Mouse (Mus musculus) midbrain, embryonic 10.5 days (tissue): ENCODE data around the gene Kcnj3. TPM values are rescaled to one million over a fixed set of nuclear protein-coding genes. Genes with fewer than 3 reads are reported as not detected.

Source experiments
- DNase-seq: peaks from one replicate; pipeline ENCODE4 v3.0.0-alpha.2; 2017; ENCODE audit warnings: low spot score
- H3K27ac ChIP-seq: fragments of 300-500 bp; sonication (generic); replicated peaks from 2 replicates; pipeline ENCODE4 v1.5.1; 2016; ENCODE audit warnings: mild to moderate bottlenecking
- H3K27me3 ChIP-seq: fragments of 300-500 bp; sonication (generic); 2 replicates; pipeline ENCODE4 v1.6.1; 2016; ENCODE audit warnings: low read depth, mild to moderate bottlenecking; ENCODE audit not compliant: poor library complexity, severe bottlenecking
- H3K36me3 ChIP-seq: fragments of 300-500 bp; sonication (generic); 2 replicates; pipeline ENCODE4 v1.6.1; 2016; ENCODE audit warnings: mild to moderate bottlenecking, moderate library complexity
- H3K4me1 ChIP-seq: fragments of 300-500 bp; sonication (generic); 2 replicates; pipeline ENCODE4 v1.6.1; 2016
- H3K4me3 ChIP-seq: fragments of 300-500 bp; sonication (generic); 2 replicates; pipeline ENCODE4 v1.5.1; 2016; ENCODE audit warnings: mild to moderate bottlenecking, moderate library complexity
- H3K9me3 ChIP-seq: fragments of 300-500 bp; sonication (generic); replicated peaks from 2 replicates; pipeline ENCODE4 v1.6.1; 2016; ENCODE audit warnings: mild to moderate bottlenecking
- WGBS: fragments of 180-500 bp; shearing (Covaris S2); methylation state at CpG from one replicate; pipeline ENCODE4 v1.1.7; 2016; 5-methylcytosine and 5-hydroxymethylcytosine counted together
- polyA plus RNA-seq: library from polyadenylated mRNA; unstranded; fragments of >200 nt; fragmentation: Nextera tagmentation; extraction: Ambion mirVana; gene quantifications from 2 replicates; pipeline ENCODE4 v1.2.1, GENCODE M21; 2016

Gene Kcnj3
- polyA plus RNA-seq, 1 experiment from 2014 or later, result 0.30 TPM

GRCm38 (mm10) chr2:55547612-55548011 is 111.8 kb downstream of the Kcnj3 start:
- DNase-seq, result no peak
- no peaks in the 10 kb centered on the region for H3K36me3 ChIP-seq
- H3K9me3 ChIP-seq, result no peaks in the 10 kb centered on the region
- no peak overlapping the region for H3K27ac ChIP-seq
- no peak overlapping the region for H3K4me3 ChIP-seq
- no peaks in the 10 kb centered on the region for H3K4me1 ChIP-seq
- no peaks in the 10 kb centered on the region for H3K27me3 ChIP-seq

- Histone ChIP-seq H3K9me3 (no peaks in the 10 kb centered on the region), H3K27ac (no peak overlapping the region), H3K4me3 (no peak overlapping the region), H3K4me1 (no peaks in the 10 kb centered on the region), H3K27me3 (no peaks in the 10 kb centered on the region), H3K36me3 (no peaks in the 10 kb centered on the region)
- no peak for DNase-seq
- WGBS, result 85% methylated on average over 4 of the region's 4 CpGs
Measured at GRCm38 (mm10) chr2:55558368-55558985, 122.7 kb downstream of the Kcnj3 start.

DNA sequence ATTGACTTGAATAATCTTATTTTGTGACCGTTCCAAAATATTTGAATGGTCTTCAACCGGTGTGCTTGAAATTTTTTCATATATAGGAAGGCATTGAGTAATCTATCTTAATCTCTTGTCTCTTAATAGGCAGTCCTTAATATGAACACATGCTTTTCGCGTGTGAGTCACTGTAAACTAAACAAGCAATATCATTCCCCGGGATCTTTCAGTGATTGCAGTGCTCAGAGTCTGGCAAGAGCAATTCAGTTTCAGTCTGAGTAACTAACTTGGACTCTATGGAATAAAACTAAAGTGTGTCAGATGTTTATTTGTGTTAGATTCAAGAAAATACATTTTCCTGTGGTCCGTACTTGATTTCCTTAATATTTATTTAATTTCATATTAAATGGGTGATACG is 133.5 kb downstream of the Kcnj3 start:
- Histone ChIP-seq H3K27me3 (no peaks in the 10 kb centered on the region), H3K4me3 (no peak overlapping the region), H3K4me1 (no peaks in the 10 kb centered on the region), H3K9me3 (no peaks in the 10 kb centered on the region), H3K27ac (no peak overlapping the region), H3K36me3 (no peaks in the 10 kb centered on the region)
- no peak for DNase-seq
- WGBS, result 96% methylated on average over 7 of the region's 7 CpGs

DNA sequence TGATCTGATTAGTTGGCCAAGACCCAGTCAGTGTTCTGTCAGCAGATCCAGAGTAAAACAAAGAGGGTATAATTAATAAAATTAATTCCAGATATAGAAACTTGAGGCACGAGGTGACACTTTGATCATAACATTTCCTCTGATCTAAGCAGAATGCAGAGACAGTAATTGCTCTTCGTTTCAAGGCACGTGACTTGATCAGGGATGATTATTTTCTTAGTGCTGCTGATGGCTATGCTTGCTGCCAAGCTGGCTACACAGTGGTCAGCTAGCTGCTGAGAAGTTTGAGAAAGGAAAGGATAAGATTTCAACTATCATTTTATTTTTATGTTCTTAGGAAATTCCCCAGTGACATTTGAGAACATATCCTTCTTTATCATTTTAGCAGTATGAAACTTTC is 135.7 kb downstream of the Kcnj3 start:
- no peak overlapping the region for H3K27ac ChIP-seq
- no peak overlapping the region for H3K4me3 ChIP-seq
- no peaks in the 10 kb centered on the region for H3K9me3 ChIP-seq
- 83% methylated on average over 3 of the region's 3 CpGs for WGBS
- no peaks in the 10 kb centered on the region for H3K27me3 ChIP-seq
- H3K36me3 ChIP-seq, result no peaks in the 10 kb centered on the region
- no peak for DNase-seq
- no peaks in the 10 kb centered on the region for H3K4me1 ChIP-seq

- no peak overlapping the region for H3K4me3 ChIP-seq
- H3K27ac ChIP-seq, result no peak overlapping the region
- H3K27me3 ChIP-seq, result no peaks in the 10 kb centered on the region
- no peak for DNase-seq
- H3K36me3 ChIP-seq, result no peaks in the 10 kb centered on the region
- 90% methylated on average over 2 of the region's 2 CpGs for WGBS
- H3K4me1 ChIP-seq, result no peaks in the 10 kb centered on the region
- no peaks in the 10 kb centered on the region for H3K9me3 ChIP-seq
Measured at GRCm38 (mm10) chr2:55580286-55580685, 144.5 kb downstream of the Kcnj3 start.

DNA sequence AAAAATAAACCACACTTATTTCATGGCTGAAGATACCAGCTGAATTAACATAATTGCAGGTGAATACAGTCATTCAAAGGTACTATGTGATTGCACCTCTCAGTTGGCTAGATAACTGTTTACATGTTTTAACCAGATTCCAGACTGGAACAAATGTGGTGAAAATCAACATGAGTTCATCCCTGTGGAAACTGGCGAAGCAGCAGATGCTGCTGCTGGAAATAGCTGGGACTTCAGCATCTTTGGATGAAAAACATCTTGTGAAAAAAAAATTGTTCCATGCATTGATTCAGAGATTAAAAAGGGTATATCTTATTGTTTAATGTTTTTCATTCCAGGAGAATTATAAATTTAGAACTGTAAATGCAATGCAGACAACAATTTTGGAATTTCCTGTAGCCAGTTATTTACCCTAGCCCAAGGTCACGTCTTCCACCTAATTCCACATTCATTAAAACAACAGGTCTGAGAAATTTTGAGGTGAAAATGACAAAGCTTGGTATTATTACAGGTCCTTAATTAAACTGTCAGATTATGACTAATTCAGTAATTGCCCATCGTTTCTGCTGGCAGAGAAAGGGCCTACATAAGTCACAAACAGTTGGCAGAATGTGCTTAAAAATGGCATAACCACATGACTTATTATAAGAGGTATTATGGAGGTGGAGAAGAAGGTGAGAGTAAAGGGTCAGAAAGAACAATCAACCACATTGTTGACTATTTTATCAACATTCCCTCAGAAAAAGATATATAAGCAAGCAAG is 155.6 kb downstream of the Kcnj3 start:
- Histone ChIP-seq H3K27ac (no peak overlapping the region), H3K9me3 (no peaks in the 10 kb centered on the region), H3K36me3 (no peaks in the 10 kb centered on the region), H3K4me3 (no peak overlapping the region), H3K4me1 (no peaks in the 10 kb centered on the region), H3K27me3 (no peaks in the 10 kb centered on the region)
- no peak for DNase-seq
- 75% methylated on average over 3 of the region's 3 CpGs for WGBS
